Mouse (Mus musculus): Measurements from ENCODE around the gene Srebf1. TPM values are rescaled to one million over a fixed set of nuclear protein-coding genes. Genes with fewer than 3 reads are reported as not detected.

Srebf1 gene
- polyA plus RNA-seq, 1 experiment from 2014 or later, result 45.7 TPM

GRCm38 (mm10) chr11:60185396-60186231 lies 36.8 kb downstream of the Srebf1 start:
- Histone ChIP-seq H3K9ac (no peak overlapping the region), H3K27ac (peak overlapping the region; percentile 49; the same call in 1 of the 2 replicates), H3K9me3 (replicated peaks) (no peaks in the 10 kb centered on the region), H3K4me3 (no peak overlapping the region), H3K4me1 (peaks cover 63% of the 10 kb centered on the region), H3K27me3 (replicated peaks) (no peaks in the 10 kb centered on the region), H3K4me2 (peak overlapping the region; percentile 36), H3K36me3 (peaks cover 57% of the 10 kb centered on the region)
- WGBS (ENCODE audit: insufficient replicate concordance), result 56% methylated on average over 20 of the region's 20 CpGs
- ATAC-seq, result no peak

GRCm38 (mm10) chr11:60184346-60185325 lies 37.7 kb downstream of the Srebf1 start:
- WGBS (ENCODE audit: insufficient replicate concordance), result 41% methylated on average over 22 of the region's 22 CpGs
- peaks cover 73% of the 10 kb centered on the region for H3K4me1 ChIP-seq
- H3K27ac ChIP-seq, result peak overlapping the region; percentile 59; the same call in 1 of the 2 replicates
- peaks cover 54% of the 10 kb centered on the region for H3K36me3 ChIP-seq
- H3K9me3 ChIP-seq (replicated peaks), result no peaks in the 10 kb centered on the region
- peak overlapping the region; percentile 30; the same call in 1 of the 2 replicates for H3K9ac ChIP-seq
- no peaks in the 10 kb centered on the region for H3K27me3 ChIP-seq (replicated peaks)
- ATAC-seq, result peak; percentile 53; the same call in 1 of the 2 replicates
- peak overlapping the region; percentile 36 for H3K4me2 ChIP-seq
- no peak overlapping the region for H3K4me3 ChIP-seq

GRCm38 (mm10) chr11:60182741-60183140 lies 39.6 kb downstream of the Srebf1 start:
- H3K4me2 ChIP-seq, result no peak overlapping the region
- no peaks in the 10 kb centered on the region for H3K27me3 ChIP-seq (replicated peaks)
- H3K27ac ChIP-seq, result peak overlapping the region; percentile 22; the same call in 1 of the 2 replicates
- H3K36me3 ChIP-seq, result peaks cover 44% of the 10 kb centered on the region
- H3K9ac ChIP-seq, result 0 out of 2 replicates have a peak overlapping the region, but pooled peaks have one; percentile 2
- H3K9me3 ChIP-seq (replicated peaks), result no peaks in the 10 kb centered on the region
- WGBS (ENCODE audit: insufficient replicate concordance), result 63% methylated on average over 2 of the region's 2 CpGs
- ATAC-seq, result no peak
- peaks cover 92% of the 10 kb centered on the region for H3K4me1 ChIP-seq
- no peak overlapping the region for H3K4me3 ChIP-seq

GRCm38 (mm10) chr11:60182116-60182670 lies 40.2 kb downstream of the Srebf1 start:
- 75% methylated on average over 12 of the region's 12 CpGs for WGBS (ENCODE audit: insufficient replicate concordance)
- peaks cover 98% of the 10 kb centered on the region for H3K4me1 ChIP-seq
- H3K4me3 ChIP-seq, result no peak overlapping the region
- no peaks in the 10 kb centered on the region for H3K9me3 ChIP-seq (replicated peaks)
- 0 out of 2 replicates have a peak overlapping the region, but pooled peaks have one; percentile 22 for H3K27ac ChIP-seq
- ATAC-seq, result no peak
- peaks cover 3% of the 10 kb centered on the region for H3K27me3 ChIP-seq (replicated peaks)
- H3K9ac ChIP-seq, result no peak overlapping the region
- peaks cover 38% of the 10 kb centered on the region for H3K36me3 ChIP-seq
- no peak overlapping the region for H3K4me2 ChIP-seq

- Histone ChIP-seq H3K27ac (no peak overlapping the region), H3K4me3 (no peak overlapping the region), H3K27me3 (replicated peaks) (peaks cover 11% of the 10 kb centered on the region), H3K4me1 (peaks cover 95% of the 10 kb centered on the region), H3K9ac (no peak overlapping the region), H3K9me3 (replicated peaks) (no peaks in the 10 kb centered on the region), H3K4me2 (no peak overlapping the region), H3K36me3 (peaks cover 15% of the 10 kb centered on the region)
- ATAC-seq, result no peak
Observed at GRCm38 (mm10) chr11:60178506-60178905, 43.9 kb downstream of the Srebf1 start.

- WGBS (ENCODE audit: insufficient replicate concordance), result 74% methylated on average over 6 of the region's 6 CpGs
- H3K27me3 ChIP-seq (replicated peaks), result peaks cover 11% of the 10 kb centered on the region
- peak overlapping the region; percentile 31; the same call in 1 of the 2 replicates for H3K27ac ChIP-seq
- H3K4me3 ChIP-seq, result no peak overlapping the region
- H3K4me2 ChIP-seq, result peak overlapping the region; percentile 92
- no peaks in the 10 kb centered on the region for H3K9me3 ChIP-seq (replicated peaks)
- H3K4me1 ChIP-seq, result peaks cover 95% of the 10 kb centered on the region
- no peak overlapping the region for H3K9ac ChIP-seq
- ATAC-seq, result no peak
- H3K36me3 ChIP-seq, result peaks cover 18% of the 10 kb centered on the region
Observed at GRCm38 (mm10) chr11:60178005-60178404, 44.4 kb downstream of the Srebf1 start.

- 6% methylated on average over 42 of the region's 42 CpGs for WGBS (ENCODE audit: insufficient replicate concordance)
- Histone ChIP-seq H3K36me3 (peaks cover 18% of the 10 kb centered on the region), H3K9me3 (replicated peaks) (no peaks in the 10 kb centered on the region), H3K4me3 (peak overlapping the region; percentile 65), H3K4me1 (peaks cover 95% of the 10 kb centered on the region), H3K27me3 (replicated peaks) (peaks cover 11% of the 10 kb centered on the region), H3K4me2 (peak overlapping the region; percentile 92), H3K9ac (peak overlapping the region; percentile 78), H3K27ac (peak overlapping the region; percentile 80)
- no peak for ATAC-seq
Observed at GRCm38 (mm10) chr11:60176975-60177657, 45.3 kb downstream of the Srebf1 start.

GRCm38 (mm10) chr11:60176182-60176974 lies 46.0 kb downstream of the Srebf1 start:
- WGBS (ENCODE audit: insufficient replicate concordance), result under 1% methylated on average over 71 of the region's 71 CpGs
- H3K4me1 ChIP-seq, result peaks cover 95% of the 10 kb centered on the region
- H3K4me3 ChIP-seq, result peak overlapping the region; percentile 65
- H3K9me3 ChIP-seq (replicated peaks), result no peaks in the 10 kb centered on the region
- ATAC-seq, result peak; percentile 60
- peaks cover 18% of the 10 kb centered on the region for H3K36me3 ChIP-seq
- H3K27ac ChIP-seq, result peak overlapping the region; percentile 80
- H3K9ac ChIP-seq, result peak overlapping the region; percentile 78
- peaks cover 11% of the 10 kb centered on the region for H3K27me3 ChIP-seq (replicated peaks)
- peak overlapping the region; percentile 92 for H3K4me2 ChIP-seq

- Histone ChIP-seq H3K9me3 (replicated peaks) (no peaks in the 10 kb centered on the region), H3K27ac (peak overlapping the region; percentile 80), H3K4me3 (peak overlapping the region; percentile 65), H3K4me2 (peak overlapping the region; percentile 92), H3K27me3 (replicated peaks) (peaks cover 11% of the 10 kb centered on the region), H3K9ac (peak overlapping the region; percentile 78), H3K36me3 (peaks cover 18% of the 10 kb centered on the region), H3K4me1 (peaks cover 87% of the 10 kb centered on the region)
- ATAC-seq, result peak; percentile 85
- under 1% methylated on average over 65 of the region's 66 CpGs for WGBS (ENCODE audit: insufficient replicate concordance)
Observed at GRCm38 (mm10) chr11:60175371-60176181, 46.8 kb downstream of the Srebf1 start.

- peaks cover 11% of the 10 kb centered on the region for H3K27me3 ChIP-seq (replicated peaks)
- no peaks in the 10 kb centered on the region for H3K9me3 ChIP-seq (replicated peaks)
- peaks cover 74% of the 10 kb centered on the region for H3K4me1 ChIP-seq
- no peak overlapping the region for H3K4me3 ChIP-seq
- no peak overlapping the region for H3K27ac ChIP-seq
- peaks cover 17% of the 10 kb centered on the region for H3K36me3 ChIP-seq
- 73% methylated on average over 10 of the region's 10 CpGs for WGBS (ENCODE audit: insufficient replicate concordance)
- no peak overlapping the region for H3K4me2 ChIP-seq
- H3K9ac ChIP-seq, result no peak overlapping the region
- ATAC-seq, result no peak
Observed at GRCm38 (mm10) chr11:60173606-60174184, 48.7 kb downstream of the Srebf1 start.
